Mouse (Mus musculus) thymus, adult 2 months (tissue): Measurements from ENCODE around the gene Mtmr3.

ENCODE experiments used
- CTCF ChIP-seq: fragments of 200-500 bp; IDR thresholded peaks from 2 replicates; pipeline ENCODE4 v1.5.1; 2012; ENCODE audit warnings: mild to moderate bottlenecking, control low read depth, low read length, moderate library complexity, borderline replicate concordance; ENCODE audit not compliant: control insufficient read depth, poor library complexity, insufficient read depth; ENCODE audit errors: extremely low read depth
- POLR2A ChIP-seq: fragments of 200-500 bp; IDR thresholded peaks from 2 replicates; pipeline ENCODE4 v1.6.1; 2012; ENCODE audit warnings: mild to moderate bottlenecking, low read length, control low read depth, moderate library complexity; ENCODE audit not compliant: control insufficient read depth, poor library complexity, insufficient read depth; ENCODE audit errors: extremely low read depth

- TF ChIP-seq CTCF = no peak
- no peak for TF ChIP-seq POLR2A
These were observed 95.9 kb downstream of the Mtmr3 start for GRCm38 (mm10) chr11:4498774-4499173.
